Mouse (Mus musculus): ENCODE results near the gene E2f4. TPM values are rescaled to one million over a fixed set of nuclear protein-coding genes. Genes with fewer than 3 reads are reported as not detected.

The E2f4 gene
- polyA plus RNA-seq, 1 experiment from 2014 or later = 124 TPM

DNA sequence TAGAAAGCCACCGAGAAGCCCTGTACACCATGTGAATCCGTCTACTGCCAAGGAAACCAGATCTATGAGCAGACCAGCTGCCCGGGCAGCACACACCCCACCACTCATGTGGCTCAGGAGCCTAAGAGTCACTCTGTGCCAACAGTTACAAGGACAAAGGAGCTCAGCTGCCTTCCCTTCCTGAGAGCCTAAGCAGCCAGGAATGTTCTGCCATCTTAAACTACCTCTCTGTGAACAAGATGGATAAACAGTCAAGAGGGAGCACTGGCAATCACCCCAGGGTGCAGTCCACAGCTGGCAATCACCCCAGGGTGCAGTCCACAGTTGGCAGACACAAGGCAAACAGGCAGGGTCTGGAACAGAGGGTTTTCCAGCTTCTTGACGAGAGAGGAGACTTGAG is 20.5 kb downstream of the E2f4 start:
- WGBS = 90% methylated on average over 4 of the region's 4 CpGs
- Histone ChIP-seq H3K4me1 (0 out of 2 replicates have a peak, but pooled peaks cover 4% of the 10 kb centered on the region), H3K36me3 (peaks cover 87% of the 10 kb centered on the region), H3K4me3 (no peak overlapping the region), H3K9me3 (replicated peaks) (no peaks in the 10 kb centered on the region), H3K27me3 (ENCODE audit: low read depth, poor library complexity, severe bottlenecking) (no peaks in the 10 kb centered on the region), H3K27ac (replicated peaks) (no peak overlapping the region)
- DNase-seq (ENCODE audit: low spot score) = no peak

DNA sequence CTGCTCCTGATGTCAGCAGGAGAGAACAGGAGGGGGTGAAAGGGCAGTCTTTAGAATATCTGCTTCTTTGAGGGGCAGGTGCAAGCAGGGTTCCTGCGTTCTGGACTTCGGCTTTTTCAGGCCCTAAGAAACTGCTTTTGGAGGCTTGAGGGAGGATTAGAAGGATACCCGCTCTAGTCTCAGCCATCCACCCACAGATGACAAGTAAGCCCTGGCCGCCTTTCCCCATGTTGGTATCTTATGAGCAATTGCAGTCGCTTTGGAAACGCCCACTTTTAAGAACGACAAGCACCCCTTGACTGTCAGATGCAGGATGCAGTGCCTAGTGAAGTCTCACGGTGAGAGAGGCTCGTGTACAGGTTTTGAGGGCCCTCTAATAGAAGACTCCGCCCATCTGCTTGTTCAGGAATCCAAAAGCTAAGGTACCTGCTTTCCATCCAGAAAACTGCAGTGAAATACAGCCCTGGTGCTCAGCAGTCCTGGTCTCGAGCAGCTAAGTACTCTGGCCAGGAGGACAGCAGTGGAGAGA is 21.3 kb downstream of the E2f4 start:
- no peak for DNase-seq (ENCODE audit: low spot score)
- whole genome bisulfite sequencing = 83% methylated on average over 11 of the region's 11 CpGs
- Histone ChIP-seq H3K27ac (replicated peaks) (no peak overlapping the region), H3K4me1 (0 out of 2 replicates have a peak, but pooled peaks cover 3% of the 10 kb centered on the region), H3K4me3 (no peak overlapping the region), H3K36me3 (peaks cover 82% of the 10 kb centered on the region), H3K9me3 (replicated peaks) (no peaks in the 10 kb centered on the region), H3K27me3 (ENCODE audit: low read depth, poor library complexity, severe bottlenecking) (no peaks in the 10 kb centered on the region)

DNA sequence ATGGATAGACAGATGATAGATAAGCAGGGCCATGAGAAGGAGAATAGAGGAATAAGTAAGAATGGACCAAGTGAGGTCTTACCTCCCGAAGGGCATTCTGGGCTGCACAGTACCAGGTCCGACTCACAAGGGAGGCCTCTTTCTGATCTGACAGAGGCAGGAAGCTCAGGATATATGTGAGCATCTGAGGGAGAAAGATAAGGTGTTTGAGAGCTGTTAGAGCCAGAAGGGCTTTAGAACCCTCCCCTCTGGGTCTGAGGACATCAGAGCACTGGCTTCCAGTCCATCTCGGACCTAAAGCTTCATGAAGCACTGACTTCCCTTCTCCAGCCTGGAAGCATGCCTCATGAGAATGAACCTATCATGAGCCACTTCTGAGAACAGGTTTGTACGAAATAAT is 25.7 kb downstream of the E2f4 start:
- Histone ChIP-seq H3K27ac (replicated peaks) (no peak overlapping the region), H3K4me3 (no peak overlapping the region), H3K9me3 (replicated peaks) (no peaks in the 10 kb centered on the region), H3K4me1 (peaks cover 28% of the 10 kb centered on the region), H3K36me3 (peaks cover 43% of the 10 kb centered on the region), H3K27me3 (ENCODE audit: low read depth, poor library complexity, severe bottlenecking) (no peaks in the 10 kb centered on the region)
- no peak for DNase-seq (ENCODE audit: low spot score)
- WGBS = 86% methylated on average over 4 of the region's 4 CpGs

DNA sequence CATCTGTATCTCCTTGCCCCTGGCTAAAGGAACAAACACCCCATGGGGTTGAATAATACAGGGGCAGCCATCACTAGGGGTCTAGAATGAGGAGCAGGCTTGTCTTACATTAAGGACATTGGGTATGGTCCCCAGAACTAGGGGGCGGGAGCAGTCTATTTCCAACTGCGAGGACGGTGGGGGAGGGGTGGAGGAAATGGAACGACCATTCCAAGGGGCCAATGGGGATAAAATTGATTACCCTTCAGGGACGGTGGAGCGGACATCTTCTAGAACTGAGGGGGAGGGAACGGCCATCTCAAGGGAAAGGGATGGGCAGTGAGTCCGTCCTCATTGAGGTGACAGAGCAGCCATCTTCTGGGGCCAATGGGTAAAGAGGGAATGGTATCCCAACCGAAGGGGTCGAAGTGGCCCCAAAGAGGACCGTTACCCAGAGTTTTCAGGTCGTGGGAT is 28.2 kb downstream of the E2f4 start:
- peak overlapping the region; percentile 86 for H3K27ac ChIP-seq (replicated peaks)
- no peak for DNase-seq (ENCODE audit: low spot score)
- WGBS = 0% methylated on average over 12 of the region's 12 CpGs

DNA sequence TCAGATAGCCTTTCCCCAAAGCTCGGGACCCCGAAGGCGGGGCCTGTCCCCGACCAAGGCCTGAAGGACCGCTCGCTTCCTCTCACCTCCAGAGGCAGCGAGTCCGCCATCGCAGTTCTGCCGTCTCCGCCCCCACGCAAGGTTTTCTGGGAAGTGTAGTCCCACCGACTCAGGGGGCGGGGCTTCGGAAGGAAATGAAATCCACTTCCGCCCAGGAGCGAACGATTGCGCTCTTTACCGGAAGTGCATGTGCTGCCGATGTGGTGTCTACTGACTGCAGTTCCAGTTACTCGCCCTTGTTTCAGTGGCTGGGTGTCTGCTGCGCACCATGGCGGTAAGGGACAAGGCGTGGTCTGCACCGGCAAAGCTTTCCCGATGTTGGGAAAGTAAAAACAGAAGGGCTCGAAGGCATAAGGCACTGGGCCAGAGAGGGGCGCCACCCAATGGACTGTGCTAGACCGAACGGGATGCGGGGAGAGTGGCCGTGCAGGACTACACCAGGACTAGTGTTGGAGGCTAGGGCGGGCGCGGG is 28.7 kb downstream of the E2f4 start, which contains the start of the genes Lrrc29 and Tmem208:
TSS of gene Lrrc29 (minus strand) at position 138 of the 532 bp plus-strand sequence.
TSS of gene Tmem208 (plus strand) at position 214 of the 532 bp plus-strand sequence.
- Histone ChIP-seq H3K27ac (replicated peaks) (peak within 1 kb of the TSS; percentile 86), H3K9me3 (replicated peaks) (no peaks in the 10 kb centered on the region), H3K4me1 (peaks cover 28% of the 10 kb centered on the region), H3K36me3 (peaks cover 52% of the 10 kb centered on the region), H3K27me3 (ENCODE audit: low read depth, poor library complexity, severe bottlenecking) (no peaks in the 10 kb centered on the region), H3K4me3 (peak within 1 kb of the TSS; percentile 88)
- under 1% methylated on average over 36 of the region's 36 CpGs for WGBS
- peak; percentile 97 for DNase-seq (ENCODE audit: low spot score)

More for the DNA sequence above, 28.2 kb downstream of the E2f4 start:
- H3K36me3 ChIP-seq = peaks cover 47% of the 10 kb centered on the region
- H3K27me3 ChIP-seq (ENCODE audit: low read depth, poor library complexity, severe bottlenecking) = no peaks in the 10 kb centered on the region
- H3K9me3 ChIP-seq (replicated peaks) = no peaks in the 10 kb centered on the region
- H3K4me3 ChIP-seq = peak overlapping the region; percentile 88
- H3K4me1 ChIP-seq = peaks cover 28% of the 10 kb centered on the region

DNA sequence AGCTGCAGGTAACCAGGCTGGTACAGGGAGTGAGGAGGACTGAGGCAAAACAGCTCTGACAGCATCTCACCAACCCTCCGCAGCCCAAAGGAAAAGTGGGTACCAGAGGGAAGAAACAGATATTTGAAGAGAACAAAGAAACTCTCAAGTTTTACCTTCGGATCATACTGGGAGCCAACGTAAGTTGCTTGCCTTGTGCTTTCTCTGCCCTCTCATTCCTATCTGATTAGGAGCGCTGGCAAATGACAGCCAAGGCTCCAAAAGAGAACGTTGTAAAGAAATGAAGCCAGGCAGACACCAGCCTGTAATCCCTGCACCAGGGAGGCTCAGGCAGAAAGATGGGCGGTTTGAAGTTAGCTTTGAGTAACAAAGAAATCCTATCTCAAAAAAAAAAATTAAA is 29.5 kb downstream of the E2f4 start:
- 46% methylated on average over 6 of the region's 6 CpGs for WGBS
- Histone ChIP-seq H3K9me3 (replicated peaks) (no peaks in the 10 kb centered on the region), H3K27ac (replicated peaks) (peak overlapping the region; percentile 86)

DNA sequence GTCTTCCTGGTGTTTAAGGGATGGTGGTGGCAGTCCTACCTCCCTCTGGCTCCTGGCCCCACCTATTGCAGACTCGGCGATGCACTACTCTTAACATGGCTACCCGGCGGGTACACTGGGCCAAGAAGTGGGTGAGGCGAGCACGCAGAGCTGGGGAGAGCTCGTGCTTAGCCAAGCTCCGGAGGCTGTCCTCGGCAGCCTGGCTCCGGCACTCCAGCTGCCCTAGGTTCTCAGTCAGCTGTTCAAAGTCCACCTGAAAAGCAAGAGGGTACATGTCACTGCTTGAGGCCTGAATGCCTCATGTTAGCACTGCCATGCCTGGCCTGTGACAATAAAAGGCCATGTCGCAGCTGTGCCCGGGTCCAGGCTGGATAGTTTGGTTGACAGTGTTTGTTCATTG is 32.9 kb downstream of the E2f4 start:
- H3K27ac ChIP-seq (replicated peaks) = no peak overlapping the region
- WGBS = 95% methylated on average over 12 of the region's 12 CpGs
- peaks cover 17% of the 10 kb centered on the region for H3K4me1 ChIP-seq
- DNase-seq (ENCODE audit: low spot score) = no peak
- no peak overlapping the region for H3K4me3 ChIP-seq
- H3K36me3 ChIP-seq = peaks cover 76% of the 10 kb centered on the region
- H3K9me3 ChIP-seq (replicated peaks) = no peaks in the 10 kb centered on the region
- H3K27me3 ChIP-seq (ENCODE audit: low read depth, poor library complexity, severe bottlenecking) = no peaks in the 10 kb centered on the region

More for the DNA sequence above, 29.5 kb downstream of the E2f4 start:
- no peaks in the 10 kb centered on the region for H3K27me3 ChIP-seq (ENCODE audit: low read depth, poor library complexity, severe bottlenecking)
- H3K4me3 ChIP-seq = peak overlapping the region; percentile 88
- peaks cover 28% of the 10 kb centered on the region for H3K4me1 ChIP-seq
- peaks cover 53% of the 10 kb centered on the region for H3K36me3 ChIP-seq
- DNase-seq (ENCODE audit: low spot score) = no peak

DNA sequence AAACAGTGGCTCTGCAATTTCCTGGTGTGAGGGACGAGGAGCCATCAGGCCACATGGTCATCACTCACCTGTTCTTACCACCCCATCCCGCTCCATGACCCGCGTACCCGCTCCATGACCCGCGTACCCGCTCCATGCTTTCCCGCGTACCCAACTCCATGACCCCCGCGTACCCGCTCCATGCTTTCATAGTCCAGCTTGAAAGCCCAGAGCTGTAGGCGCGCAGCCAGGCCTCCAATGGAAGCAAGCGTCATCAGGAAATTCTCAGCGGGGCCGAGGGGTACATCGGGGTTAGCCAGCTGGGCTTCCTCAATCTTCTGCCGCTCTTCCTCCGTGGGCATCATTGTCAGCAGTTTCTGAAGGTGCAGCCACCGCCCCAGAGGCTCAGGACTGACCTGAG is 34.0 kb downstream of the E2f4 start:
- H3K27me3 ChIP-seq (ENCODE audit: low read depth, poor library complexity, severe bottlenecking) = no peaks in the 10 kb centered on the region
- WGBS = 92% methylated on average over 22 of the region's 22 CpGs
- H3K36me3 ChIP-seq = peaks cover 88% of the 10 kb centered on the region
- H3K9me3 ChIP-seq (replicated peaks) = no peaks in the 10 kb centered on the region
- no peak for DNase-seq (ENCODE audit: low spot score)
- peaks cover 11% of the 10 kb centered on the region for H3K4me1 ChIP-seq
- H3K4me3 ChIP-seq = no peak overlapping the region
- no peak overlapping the region for H3K27ac ChIP-seq (replicated peaks)

DNA sequence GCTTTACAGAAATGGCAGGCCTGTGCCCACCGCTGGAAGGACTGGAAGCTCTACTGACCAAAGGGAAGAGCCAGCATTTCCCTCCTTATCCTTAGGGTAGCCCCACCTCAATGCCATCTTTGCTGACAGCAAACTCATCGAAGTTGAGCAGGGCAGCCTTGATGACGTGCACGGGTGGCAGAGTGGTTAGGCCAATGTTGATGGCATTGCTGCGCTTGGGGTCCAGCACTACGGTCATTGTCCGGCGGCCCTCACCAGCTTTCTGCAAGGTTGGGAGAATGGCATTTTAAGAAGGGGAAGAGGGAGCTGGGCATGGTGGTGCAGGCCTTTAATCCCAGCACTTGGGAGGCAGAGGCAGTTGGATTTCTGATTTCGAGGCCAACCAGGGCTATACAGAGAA is 34.5 kb downstream of the E2f4 start:
- no peak for DNase-seq (ENCODE audit: low spot score)
- Histone ChIP-seq H3K27me3 (ENCODE audit: low read depth, poor library complexity, severe bottlenecking) (peaks cover 4% of the 10 kb centered on the region), H3K4me1 (peaks cover 12% of the 10 kb centered on the region), H3K36me3 (peaks cover 92% of the 10 kb centered on the region), H3K9me3 (replicated peaks) (no peaks in the 10 kb centered on the region), H3K4me3 (no peak overlapping the region), H3K27ac (replicated peaks) (no peak overlapping the region)
- 95% methylated on average over 9 of the region's 9 CpGs for WGBS

DNA sequence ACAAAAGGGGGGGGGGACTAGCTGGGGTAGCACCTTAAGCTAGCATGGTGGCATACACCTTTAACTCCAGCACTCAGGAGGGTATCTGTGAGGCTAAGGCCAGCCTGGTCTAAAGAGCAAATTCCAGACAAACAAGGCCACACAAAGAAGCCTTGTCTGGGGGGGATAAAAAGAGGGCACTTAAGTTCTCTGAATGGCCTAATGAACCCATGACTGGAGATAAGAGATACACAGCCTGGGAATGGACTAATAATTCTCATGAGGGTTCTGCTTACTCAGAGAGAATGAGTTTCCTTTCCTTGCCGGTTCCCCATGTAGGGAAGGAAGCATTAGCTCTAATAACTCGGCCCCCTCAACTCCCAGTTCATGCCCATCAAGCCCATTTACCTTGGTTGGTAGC is 35.1 kb downstream of the E2f4 start:
- Histone ChIP-seq H3K9me3 (replicated peaks) (no peaks in the 10 kb centered on the region), H3K36me3 (peaks cover 98% of the 10 kb centered on the region), H3K4me3 (no peak overlapping the region), H3K27me3 (ENCODE audit: low read depth, poor library complexity, severe bottlenecking) (peaks cover 10% of the 10 kb centered on the region), H3K4me1 (peaks cover 6% of the 10 kb centered on the region), H3K27ac (replicated peaks) (no peak overlapping the region)
- no peak for DNase-seq (ENCODE audit: low spot score)
- WGBS = 93% methylated on average over 2 of the region's 2 CpGs

DNA sequence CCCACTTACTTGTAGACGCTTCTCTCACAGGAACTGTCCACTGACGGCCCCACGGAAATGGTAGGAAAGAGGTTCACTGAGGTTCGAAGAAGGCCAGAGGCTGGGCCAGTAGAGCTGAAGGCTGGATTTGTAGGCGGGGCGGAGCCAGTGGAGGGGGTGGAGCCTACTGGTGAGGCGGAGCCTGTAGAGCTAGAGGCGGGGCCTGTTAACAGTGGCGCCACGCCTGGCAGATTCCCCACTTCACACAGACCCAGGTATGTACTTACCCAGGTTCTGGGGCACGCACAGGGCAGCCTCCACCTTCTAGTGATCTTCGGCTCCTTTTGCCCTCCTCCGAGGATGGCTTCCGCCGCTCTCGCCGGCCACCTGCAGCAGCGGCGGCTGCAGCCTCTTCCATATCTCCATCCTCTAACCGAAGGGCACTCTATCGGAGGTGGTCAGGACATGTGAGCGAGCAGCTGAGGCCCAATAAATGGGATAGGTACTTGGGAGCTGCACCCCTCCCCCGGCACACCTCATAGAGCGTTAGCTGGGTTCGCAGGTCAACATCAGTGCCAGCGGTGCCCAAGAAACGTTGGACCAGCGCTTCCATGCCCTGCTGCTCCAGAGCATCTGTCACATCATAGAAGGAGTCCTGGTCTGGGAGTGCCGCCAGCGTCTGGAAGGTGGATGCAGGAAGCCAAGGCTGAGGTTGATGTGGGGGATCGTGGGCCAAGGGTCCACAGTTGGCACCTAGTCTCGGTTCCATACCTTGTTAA is 39.1 kb downstream of the E2f4 start:
- Histone ChIP-seq H3K27ac (replicated peaks) (no peak overlapping the region), H3K27me3 (ENCODE audit: low read depth, poor library complexity, severe bottlenecking) (peaks cover 14% of the 10 kb centered on the region), H3K4me1 (0 out of 2 replicates have a peak, but pooled peaks cover 4% of the 10 kb centered on the region), H3K4me3 (no peak overlapping the region; the same call in 1 of the 2 replicates), H3K9me3 (replicated peaks) (no peaks in the 10 kb centered on the region), H3K36me3 (peaks cover 71% of the 10 kb centered on the region)
- no peak for DNase-seq (ENCODE audit: low spot score)
- WGBS = 49% methylated on average over 32 of the region's 32 CpGs

DNA sequence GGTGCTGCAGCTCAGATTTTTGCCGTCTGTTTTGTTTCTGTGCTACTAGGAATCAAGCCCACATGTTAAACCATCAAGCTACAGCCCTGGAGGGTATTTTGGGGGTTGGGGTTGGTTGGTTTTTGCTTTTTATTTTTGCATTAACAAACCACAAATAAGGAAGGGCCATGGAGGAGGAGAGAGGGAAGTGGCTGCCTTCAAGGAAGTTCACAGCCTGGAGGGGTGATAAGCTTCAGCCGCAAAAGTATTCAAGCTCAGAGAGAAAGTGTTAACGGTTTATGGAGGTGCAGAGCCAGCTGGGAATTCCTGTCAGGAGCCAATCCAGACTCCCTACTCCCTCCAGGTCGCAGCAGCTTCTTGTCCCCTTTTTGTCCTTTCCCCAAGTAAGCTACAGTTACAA is 41.5 kb downstream of the E2f4 start:
- Histone ChIP-seq H3K27me3 (ENCODE audit: low read depth, poor library complexity, severe bottlenecking) (peaks cover 14% of the 10 kb centered on the region), H3K9me3 (replicated peaks) (no peaks in the 10 kb centered on the region), H3K4me3 (no peak overlapping the region), H3K36me3 (peaks cover 47% of the 10 kb centered on the region), H3K4me1 (0 out of 2 replicates have a peak, but pooled peaks cover 4% of the 10 kb centered on the region), H3K27ac (replicated peaks) (no peak overlapping the region)
- DNase-seq (ENCODE audit: low spot score) = no peak
- WGBS = 66% methylated on average over 4 of the region's 4 CpGs

Measured in midbrain, embryonic 10.5 days (tissue).